Mouse (Mus musculus): Measurements from ENCODE around the gene Tmem95.

GRCm38 (mm10) chr11:69920266-69921031, 42.6 kb upstream of the Tmem95 start:
- no peak for TF ChIP-seq CTCF (IDR thresholded peaks at IDR 0.05; ENCODE audit: extremely low read depth, insufficient read depth, low read length)
- no peak for TF ChIP-seq POLR2A (IDR thresholded peaks at IDR 0.05; ENCODE audit: extremely low read depth, insufficient read depth, low read length)

Measured in cortical plate, adult 2 months (tissue).